Mouse (Mus musculus): ENCODE measurements around the gene Itpk1.

Itpk1 gene

DNA sequence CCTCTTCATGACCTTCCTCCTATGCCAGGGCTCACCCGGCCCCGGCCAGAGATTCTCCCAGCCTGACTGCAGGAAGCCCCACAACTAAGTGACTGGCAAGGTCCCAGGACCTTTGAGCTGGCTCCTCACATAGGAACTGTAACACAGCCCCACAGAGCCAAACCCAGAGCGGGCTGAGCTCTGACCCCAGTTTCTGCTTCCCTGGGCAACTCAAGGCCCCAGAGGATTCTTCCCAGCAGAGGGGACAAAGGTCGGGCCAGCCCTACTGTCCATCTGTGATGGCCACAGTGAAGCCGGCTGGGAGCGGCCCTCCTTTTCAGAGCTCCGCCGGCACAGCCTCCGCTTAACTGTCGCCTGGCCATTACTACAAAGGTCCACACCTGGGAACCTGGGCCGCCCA lies 13.6 kb downstream of the Itpk1 start:
- DNase-seq (ENCODE audit: low spot score in 2 of 2), result no peak

DNA sequence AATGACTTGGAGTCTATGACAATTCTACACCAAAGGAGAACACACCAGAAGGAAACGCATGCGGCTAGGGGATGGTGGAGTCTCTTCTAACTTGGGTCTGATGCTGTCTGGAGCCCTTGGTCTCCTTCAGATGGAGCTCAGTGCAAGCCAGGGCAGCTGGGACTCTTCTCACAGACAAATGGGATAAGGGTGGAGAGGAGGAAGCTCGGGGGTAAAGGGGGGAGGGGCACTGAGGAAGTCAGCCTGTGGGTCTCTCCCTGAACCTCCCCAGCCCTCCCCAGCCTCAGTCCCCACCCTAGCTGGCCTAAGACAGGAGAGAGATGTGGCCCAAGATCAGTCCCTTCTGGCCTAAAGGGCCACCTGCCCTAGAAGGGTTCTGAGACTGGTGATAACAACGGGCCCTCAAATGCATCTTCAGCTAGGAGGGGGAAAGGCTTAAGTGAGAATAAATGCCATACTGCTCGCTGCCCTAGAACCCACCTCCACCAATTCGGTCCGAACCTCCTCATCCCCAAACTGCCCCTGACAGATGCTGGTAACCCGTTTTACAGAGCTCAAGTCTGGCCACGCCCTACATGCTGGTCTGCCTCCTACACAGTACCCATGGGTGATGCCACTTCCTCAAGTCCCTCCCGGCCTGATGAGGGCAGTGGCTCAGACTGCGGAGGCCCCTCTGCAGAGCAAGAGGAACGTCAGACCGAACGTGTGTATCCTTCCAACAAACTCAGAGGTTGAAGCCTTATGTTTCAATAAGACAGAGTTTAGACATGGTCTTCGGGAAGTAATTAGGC lies 14.8 kb downstream of the Itpk1 start:
- DNase-seq (ENCODE audit: low spot score in 2 of 2), result no peak

DNA sequence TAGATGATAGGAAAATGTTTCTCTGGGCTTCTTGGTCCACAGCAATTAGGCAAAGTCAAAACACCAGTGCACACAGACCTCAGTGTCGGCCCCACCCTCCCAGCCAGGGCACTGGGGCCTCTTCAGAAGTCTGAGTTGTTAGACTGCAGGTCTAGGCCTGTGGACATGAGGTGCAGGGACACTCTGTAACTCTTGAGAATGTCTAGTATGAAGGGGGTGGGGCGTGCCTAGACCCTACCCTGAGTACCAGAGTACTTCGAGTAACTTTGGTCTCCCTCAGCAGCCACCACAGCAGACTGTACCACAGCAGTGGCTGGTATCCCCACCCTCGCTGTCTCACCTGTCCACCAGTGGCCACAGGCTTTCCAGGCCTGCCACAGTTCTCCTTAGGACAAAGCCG lies 18.4 kb downstream of the Itpk1 start:
- DNase-seq (ENCODE audit: low spot score in 2 of 2), result no peak

DNA sequence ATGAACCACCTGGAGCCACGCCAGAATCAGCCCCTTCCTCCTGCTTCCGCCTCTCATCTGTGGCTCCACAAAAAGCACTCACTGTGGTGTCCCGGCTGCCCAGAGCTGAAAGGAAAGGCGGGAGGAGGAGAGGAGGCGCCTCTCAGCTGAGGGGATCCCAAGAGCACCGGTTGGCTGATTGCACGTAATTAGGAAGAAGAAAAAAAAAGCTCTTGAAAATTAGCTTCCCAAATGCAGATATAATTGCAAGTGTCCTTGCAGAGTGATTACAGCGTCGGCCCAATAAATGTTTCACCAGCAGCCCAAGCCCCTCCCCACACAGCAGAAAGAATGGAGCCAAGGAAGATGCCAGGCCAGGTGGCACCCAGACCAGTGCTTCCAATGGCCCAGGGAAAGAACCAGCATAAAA lies 19.2 kb downstream of the Itpk1 start:
- DNase-seq (ENCODE audit: low spot score in 2 of 2), result no peak

DNA sequence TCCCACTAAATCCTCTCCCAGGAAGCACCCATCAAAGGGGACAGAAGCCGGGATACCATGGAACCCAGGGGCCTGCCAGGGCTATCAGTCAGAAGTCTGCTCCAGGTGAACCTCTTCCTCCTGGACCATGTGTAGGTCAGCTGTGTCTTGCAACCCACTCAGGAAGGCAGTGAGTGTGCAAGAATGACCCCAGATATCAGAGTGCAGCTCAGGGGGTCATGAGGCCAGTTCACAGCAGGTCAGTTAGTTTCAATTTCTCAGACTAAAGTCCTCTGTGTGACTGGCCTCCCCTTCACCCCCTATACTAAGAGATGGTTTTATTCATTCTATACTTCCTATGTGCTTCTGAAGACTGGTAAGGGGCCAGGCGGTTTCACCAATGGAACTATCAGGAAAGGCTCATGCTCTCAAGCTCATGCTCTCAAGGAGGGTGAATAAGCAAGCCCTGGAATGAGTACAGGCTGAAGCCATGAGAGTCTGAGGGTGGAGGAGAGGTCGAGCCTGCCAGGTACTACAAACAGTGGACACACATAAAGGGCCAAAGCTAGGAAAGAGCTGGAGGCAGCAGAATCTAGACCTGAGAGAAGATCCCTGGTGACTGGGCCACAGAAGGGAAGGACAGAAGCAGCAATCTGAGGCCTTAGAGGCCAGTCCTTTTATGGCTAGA lies 19.9 kb downstream of the Itpk1 start:
- no peak for DNase-seq (ENCODE audit: low spot score in 2 of 2)

DNA sequence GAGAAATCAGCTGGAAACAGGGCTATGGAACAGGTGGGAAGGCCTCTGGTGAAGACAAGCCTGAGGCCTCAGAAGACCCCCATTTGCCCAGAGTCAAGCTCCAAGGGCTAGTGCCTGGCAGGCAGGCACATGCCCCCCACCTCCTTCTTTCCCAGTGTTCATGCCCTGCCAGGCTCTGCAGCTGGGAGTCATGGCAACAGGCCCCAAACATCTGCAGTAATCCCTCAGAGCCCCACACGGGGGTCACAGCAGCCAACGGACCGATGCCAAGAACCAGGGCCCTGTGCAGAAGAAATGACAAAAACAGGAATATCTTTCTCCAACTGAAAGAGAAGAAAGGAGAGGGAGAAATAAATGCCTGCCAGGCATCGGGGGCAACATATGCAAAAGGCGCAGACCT lies 20.8 kb downstream of the Itpk1 start:
- no peak for DNase-seq (ENCODE audit: low spot score in 2 of 2)

DNA sequence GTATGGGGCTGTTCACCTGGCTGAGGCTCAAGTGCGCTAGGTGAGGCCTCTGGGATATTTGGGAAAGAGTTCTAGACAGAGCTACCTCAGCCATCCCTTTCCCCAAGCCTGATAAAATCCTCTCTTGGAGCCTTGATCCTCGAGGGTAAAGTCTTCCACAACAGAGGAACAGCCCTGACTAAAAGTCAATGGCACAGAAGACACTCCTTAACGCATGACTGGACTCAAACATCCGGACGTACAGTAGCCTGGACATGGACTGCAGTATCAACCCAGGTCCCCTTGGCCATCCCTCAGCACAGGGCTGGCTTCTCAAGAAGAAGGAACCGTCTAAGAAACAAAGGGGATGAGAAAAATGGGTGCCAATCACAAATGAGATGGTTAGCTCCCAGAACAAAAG lies 21.3 kb downstream of the Itpk1 start:
- DNase-seq (ENCODE audit: low spot score in 2 of 2), result no peak

DNA sequence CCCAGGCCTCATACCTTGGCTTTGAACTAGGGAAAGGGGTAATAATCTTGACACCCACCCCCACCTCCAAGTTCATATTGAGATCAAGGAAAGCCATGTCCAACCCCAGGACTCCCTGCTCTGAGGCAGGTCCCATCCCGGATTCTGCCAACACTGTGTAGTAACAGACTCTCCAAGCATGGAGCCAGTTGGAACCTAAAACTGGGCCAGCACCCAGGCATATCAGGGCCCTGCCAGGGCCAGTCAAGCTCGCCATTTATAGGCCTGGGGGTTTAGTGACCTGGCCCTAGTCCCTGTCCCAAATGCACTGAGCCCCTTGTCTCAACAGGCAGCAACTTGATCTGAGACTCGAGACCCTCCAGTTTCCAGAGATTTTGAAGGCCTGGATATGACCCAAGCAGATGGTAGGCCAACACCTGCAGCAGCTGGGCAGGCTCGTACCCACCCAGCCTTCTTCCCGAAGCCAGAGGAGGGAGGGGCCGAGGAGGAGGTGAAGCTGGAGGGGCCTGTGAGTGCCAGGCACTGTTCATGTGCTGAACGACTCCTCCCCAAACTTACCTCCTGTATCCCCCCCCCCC lies 21.9 kb downstream of the Itpk1 start:
- DNase-seq (ENCODE audit: low spot score in 2 of 2), result no peak

DNA sequence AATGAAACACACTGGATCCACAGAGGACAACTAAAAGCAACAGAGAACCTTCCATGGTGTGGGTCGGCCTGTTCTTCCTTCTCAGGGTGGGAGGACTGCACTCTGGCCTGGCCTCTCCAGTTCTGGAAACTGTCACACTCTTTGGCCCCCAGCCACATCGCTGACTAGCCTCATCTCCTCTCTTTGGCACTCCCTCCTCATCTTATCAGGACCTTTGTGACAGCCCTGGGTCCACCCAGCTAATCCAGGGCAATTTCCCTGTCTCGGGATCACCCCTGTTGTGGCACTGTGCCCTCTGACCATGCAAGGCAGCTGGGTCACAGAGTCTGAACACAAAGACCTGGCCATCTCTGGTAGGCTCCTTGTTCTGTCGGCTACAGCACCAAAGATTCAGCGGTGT lies 22.6 kb downstream of the Itpk1 start:
- DNase-seq (ENCODE audit: low spot score in 2 of 2), result no peak

DNA sequence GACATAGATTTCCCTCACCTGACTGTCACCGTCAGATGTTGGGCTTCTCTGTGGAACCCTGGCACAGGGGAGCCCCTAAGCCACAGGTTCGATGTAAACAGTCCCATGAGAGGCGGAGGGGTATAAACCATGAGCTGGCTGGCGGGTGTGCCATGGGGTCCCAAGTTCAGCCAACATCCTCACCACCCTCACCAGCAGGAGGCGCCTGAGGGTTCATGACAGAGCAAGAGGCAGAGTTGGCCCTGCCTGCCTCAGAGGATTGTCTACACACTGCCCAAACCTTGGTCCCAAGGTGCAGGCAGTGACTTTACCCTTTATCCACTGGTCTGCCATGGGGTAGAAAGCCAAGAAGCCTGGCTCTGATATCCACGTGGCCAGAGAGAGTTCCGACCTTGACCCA lies 23.1 kb downstream of the Itpk1 start:
- no peak for DNase-seq (ENCODE audit: low spot score in 2 of 2)

DNA sequence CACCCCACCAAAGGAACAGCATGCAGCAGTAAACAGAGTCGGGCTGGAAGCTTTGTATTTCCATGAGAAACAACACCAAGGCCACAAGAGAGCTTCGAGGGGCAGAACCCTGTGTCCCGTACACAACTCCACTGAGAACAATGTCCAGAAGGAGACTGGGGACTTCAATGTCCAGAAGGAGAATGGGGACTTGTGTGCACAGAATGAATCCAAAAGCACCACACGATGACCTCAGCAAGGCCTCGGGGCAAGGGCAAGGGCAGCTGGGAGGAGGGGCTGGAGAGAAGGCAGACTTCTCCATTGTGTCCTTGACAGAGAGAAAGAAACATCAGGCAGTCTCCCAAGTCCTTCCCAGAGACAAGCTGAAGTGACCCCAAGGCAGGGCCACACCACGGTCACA lies 25.9 kb downstream of the Itpk1 start:
- no peak for DNase-seq (ENCODE audit: low spot score in 2 of 2)

DNA sequence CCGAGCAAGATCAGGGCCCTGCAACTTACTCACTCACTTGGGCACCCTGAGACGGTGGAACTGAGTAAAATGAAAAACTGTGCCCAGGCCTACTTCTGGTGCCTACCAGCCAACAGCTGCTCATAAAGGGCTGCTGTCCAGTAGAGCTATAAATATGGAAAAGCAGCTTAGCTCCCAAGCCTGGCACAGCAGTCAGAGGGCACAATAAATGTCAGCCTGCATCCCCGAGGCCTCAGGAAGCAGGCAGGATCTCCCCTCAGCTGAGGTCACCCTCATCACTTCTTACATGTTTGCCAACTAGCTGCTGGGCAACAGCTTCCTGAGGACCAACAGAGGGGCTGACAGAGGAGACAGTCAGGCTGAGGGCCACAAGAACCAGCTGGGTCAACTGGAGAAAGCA lies 27.6 kb downstream of the Itpk1 start:
- DNase-seq (ENCODE audit: low spot score in 2 of 2), result no peak

DNA sequence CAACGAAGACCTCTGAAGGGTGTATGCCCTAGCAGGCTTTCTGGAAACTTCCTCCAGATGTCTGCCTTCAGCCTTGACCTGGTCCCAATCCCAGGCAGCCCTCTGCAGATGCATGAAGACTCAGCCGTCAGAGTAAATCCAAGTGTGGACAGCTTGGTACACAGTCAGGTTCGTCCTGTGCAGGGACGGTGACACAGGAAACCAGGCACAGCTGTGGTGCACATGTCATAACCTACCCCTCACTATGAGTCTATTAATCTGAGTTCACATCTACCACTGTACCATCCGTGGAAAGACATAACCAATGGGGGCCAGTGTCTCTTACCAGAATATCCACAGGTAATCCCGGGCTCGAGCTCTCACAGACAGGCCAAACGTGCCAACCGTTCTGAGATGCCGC lies 30.2 kb downstream of the Itpk1 start:
- no peak for DNase-seq (ENCODE audit: low spot score in 2 of 2)

DNA sequence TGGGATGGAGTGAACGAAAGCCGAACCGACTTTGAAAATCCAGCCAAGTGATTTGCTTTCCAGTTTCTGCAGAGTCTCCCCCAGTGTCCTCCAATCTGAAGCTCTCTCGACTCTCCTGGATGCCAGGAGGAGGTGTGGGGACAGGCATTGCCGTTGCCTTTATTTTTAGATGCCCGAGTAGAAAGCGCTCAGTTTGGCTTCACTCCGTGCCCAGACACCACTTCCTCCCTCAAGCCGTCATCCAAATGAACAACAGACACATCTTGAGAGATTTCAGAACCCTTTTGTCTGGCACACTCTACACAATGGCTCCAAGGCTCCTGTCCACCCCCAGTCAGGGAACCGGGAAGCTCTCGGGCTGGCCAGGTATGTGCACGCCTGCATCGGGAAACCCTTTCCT lies 30.6 kb downstream of the Itpk1 start:
- DNase-seq (ENCODE audit: low spot score in 2 of 2), result no peak

DNA sequence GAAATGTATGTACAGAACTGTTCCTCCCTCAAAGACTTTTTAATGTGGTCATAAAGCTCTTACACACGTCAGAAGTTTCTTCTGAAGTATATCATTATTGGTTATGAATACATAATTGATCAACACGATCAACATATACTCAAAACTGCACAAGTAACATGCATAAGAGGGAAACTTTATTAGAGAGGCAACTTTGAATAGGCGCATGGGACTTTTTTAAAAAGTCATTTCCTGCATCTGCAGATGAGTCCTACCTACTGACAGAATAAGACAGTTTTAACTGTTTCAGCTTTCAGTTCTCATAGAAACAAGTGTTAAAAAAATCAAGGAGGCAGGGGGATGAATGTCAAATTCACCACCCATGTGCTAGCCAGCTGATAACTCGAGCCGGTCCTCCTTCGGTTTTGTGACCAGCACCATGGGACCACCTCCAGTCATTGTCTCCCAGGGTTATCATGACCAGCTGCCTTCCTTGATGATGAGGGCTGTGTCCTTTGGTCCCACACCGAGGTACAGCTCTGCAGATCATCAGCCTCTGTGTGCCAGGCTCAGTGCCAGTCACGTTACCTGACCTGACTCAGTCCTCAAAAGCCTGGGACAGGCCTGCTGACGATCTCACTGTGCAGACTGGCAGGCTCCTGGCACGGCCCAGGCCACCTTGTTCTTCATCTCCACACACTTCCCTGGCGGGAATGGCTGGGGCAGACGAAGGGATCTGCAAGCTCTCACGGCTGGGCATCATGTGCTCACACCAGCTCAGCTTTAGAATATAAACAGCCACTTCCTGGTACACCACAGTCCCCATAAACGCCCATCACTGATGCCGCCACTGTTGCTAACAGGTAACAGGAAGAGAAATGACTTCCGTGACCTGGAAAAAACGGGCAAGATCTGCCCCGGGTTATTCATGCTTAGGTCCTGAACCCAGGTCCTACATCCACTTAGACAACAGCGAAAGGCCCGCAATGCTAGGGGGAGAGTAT lies 31.6 kb downstream of the Itpk1 start:
- no peak for DNase-seq (ENCODE audit: low spot score in 2 of 2)

DNA sequence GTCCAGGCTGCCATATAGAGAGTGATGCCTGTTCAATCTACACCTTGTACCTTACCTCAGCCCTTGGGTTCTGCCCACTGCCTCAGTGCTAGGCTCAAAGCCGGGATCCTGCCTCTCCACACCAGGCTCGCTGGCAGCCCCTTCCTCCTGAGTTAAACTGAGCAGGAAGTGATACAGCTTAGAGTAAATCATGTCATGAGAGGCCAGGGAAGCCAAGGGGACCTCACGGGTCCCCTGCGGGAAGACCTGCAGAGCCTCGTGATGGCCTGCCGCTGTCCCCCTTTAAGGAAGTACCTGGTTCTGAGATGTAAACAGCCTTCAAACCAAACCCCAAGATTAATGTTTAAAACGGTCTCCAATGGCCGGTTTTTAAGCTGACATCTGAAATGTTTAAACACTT lies 32.6 kb downstream of the Itpk1 start:
- DNase-seq (ENCODE audit: low spot score in 2 of 2), result no peak

DNA sequence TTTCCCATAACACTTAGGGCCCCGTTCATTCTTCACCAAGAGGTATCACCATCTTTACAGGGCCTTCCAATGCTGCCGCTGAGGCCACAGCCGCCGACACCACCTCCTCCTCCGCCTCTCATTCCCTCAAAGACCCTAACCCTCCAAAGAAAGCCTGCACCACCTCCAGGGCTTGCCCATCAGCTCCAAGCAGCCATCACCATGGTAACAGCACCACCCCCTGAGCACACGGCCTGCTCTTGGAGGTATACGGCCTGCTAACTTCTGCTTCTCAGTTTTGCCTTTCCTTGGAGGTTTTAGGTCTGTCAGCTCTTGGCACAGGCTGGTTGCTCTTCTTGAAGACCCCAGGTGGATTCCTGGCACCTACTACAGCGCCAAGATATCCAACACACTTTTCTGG lies 33.9 kb downstream of the Itpk1 start:
- DNase-seq (ENCODE audit: low spot score in 2 of 2), result no peak

DNA sequence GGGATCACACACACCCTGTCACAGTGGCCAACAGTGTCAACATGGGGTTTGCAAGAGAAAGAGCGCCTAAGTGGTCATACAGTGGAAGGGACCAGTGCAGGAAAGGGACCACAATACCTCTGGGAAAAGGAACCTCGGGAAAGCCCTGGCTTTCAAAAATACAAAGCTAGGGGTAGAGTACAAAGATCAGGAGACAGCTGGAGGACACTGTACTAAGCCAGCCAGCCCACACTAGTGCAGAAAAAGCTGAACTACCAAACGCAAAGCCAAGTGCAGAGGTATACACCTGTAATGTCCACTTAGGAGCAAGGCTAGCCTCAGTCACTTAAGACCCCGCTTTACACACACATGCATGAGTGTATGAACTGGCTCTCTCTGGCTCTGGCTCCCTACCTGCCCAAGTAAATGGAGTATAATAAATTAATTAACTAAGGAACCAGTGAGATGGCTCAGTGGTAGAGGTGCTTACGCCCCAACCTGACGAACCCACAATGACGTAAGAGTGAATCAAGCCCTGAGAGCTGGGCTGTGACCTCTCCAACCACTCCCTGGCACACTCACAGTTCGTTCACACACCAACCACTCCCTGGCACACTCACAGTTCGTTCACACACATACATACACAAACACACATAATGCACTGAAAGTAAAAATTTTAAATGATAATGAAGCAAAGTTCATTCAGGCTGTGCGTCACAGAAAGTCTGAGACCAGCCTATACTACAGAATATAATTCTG lies 39.1 kb downstream of the Itpk1 start:
- DNase-seq (ENCODE audit: low spot score in 2 of 2), result no peak

DNA sequence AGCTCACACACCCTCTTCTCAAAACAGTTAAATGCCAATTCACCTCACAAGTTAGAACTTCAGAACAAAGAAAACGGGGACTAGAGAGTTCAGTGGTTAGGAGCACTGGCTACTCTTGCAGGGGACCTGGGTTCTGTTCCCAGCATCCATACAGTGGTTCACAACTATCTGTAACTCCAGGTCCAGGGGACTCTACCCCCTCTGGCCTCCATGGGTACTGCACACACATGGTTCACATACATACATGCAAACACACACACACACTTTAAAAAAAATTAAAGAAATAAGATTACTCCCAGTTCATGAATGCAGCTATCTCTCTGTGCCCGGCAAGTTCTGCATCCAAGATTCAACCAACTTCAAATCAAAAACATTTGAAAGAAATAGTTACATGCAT lies 40.7 kb downstream of the Itpk1 start:
- no peak for DNase-seq (ENCODE audit: low spot score in 2 of 2)

DNA sequence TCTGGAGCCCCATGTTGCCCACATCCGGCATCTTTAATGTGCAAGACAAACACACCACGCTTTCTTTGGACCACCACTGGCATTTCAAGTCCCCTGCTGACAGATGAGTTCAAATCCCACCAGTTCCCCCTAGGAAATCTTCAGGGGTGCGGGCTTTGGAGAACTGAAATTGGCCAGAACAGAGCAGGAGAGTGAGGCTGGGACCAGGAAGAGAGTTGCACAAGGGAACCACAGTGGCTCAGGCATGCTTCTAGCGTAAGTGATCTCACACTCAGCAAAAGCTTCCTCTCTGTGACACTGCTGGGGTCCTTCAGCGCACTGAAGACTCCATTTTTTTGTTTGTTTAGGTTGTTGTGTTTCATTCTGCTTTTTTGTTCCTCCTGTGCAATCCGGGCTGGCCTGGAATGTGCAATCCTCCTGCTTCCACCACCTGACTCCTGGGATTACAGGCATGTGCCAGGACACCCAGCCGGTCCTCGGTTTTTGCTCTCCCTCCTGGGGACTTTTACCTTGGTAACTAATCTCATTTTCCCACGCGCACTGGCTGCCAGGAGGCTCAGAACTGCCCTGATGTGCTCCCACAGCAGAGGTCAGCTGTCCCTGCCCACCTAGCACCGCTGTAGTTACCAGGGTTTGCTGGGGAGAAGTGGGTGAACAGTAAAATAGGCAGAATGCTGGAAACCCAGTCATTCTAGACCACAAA lies 41.2 kb downstream of the Itpk1 start:
- DNase-seq (ENCODE audit: low spot score in 2 of 2), result no peak

DNA sequence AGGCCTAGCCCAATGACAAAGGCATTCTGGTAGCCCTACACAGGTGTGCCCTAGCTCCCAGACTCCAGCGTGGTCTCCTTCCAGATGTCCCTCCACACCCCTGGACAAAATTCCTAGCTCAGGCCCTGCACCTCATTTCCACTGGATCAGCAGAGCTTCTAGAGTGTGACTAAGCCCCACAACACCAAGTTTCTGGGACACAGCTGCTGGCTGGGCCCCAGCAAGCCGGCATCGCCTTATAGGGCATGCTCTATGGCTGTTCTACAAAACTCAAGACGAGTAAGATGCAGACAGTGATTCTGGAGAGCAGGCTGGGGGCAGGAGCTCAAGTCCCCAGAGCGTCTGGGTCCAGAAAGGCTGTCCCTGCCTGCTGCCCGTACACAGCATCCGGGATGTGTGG lies 43.0 kb downstream of the Itpk1 start:
- DNase-seq (ENCODE audit: low spot score in 2 of 2), result no peak

Measured in urinary bladder, adult 18-20 months (tissue).